Mouse (Mus musculus): Measurements from ENCODE around the gene Hes1. TPM values are rescaled to one million over a fixed set of nuclear protein-coding genes. Genes with fewer than 3 reads are reported as not detected.
A peak's percentile ranks its signal among the peaks of the same experiment; 100 is the strongest.

Gene Hes1
- polyA plus RNA-seq, 1 experiment from 2014 or later = 19.7 TPM

GRCm38 (mm10) chr16:30066184-30066851 lies 2.1 kb downstream of the Hes1 start:
- peak overlapping the region; percentile 70 for H3K9ac ChIP-seq (replicated peaks)
- H3K27me3 ChIP-seq = peaks cover 65% of the 10 kb centered on the region
- H3K36me3 ChIP-seq = no peaks in the 10 kb centered on the region
- H3K27ac ChIP-seq = peak overlapping the region; percentile 70
- peak overlapping the region; percentile 65 for H3K4me3 ChIP-seq (replicated peaks)
- under 1% methylated on average over 38 of the region's 38 CpGs for WGBS
- no peak for ATAC-seq
- peak overlapping the region; percentile 99 for H3K4me2 ChIP-seq (replicated peaks)
- peaks cover 71% of the 10 kb centered on the region for H3K4me1 ChIP-seq (replicated peaks)
- no peaks in the 10 kb centered on the region for H3K9me3 ChIP-seq

GRCm38 (mm10) chr16:30066852-30067301 lies 2.7 kb downstream of the Hes1 start:
- WGBS = under 1% methylated on average over 45 of the region's 46 CpGs
- ATAC-seq = peak; percentile 4; the same call in 1 of the 2 replicates
- Histone ChIP-seq H3K36me3 (no peaks in the 10 kb centered on the region), H3K4me3 (replicated peaks) (peak overlapping the region; percentile 65), H3K9ac (replicated peaks) (peak overlapping the region; percentile 70), H3K4me1 (replicated peaks) (peaks cover 71% of the 10 kb centered on the region), H3K4me2 (replicated peaks) (peak overlapping the region; percentile 99), H3K27ac (peak overlapping the region; percentile 70; the same call in 1 of the 2 replicates), H3K9me3 (no peaks in the 10 kb centered on the region), H3K27me3 (peaks cover 64% of the 10 kb centered on the region)

GRCm38 (mm10) chr16:30068041-30069020 lies 4.1 kb downstream of the Hes1 start:
- 0 out of 2 replicates have a peak overlapping the region, but pooled peaks have one; percentile 28 for H3K9ac ChIP-seq (replicated peaks)
- peak overlapping the region; percentile 20 for H3K4me3 ChIP-seq (replicated peaks)
- ATAC-seq = no peak
- peaks cover 66% of the 10 kb centered on the region for H3K27me3 ChIP-seq
- H3K9me3 ChIP-seq = no peaks in the 10 kb centered on the region
- no peaks in the 10 kb centered on the region for H3K36me3 ChIP-seq
- H3K4me2 ChIP-seq (replicated peaks) = peak overlapping the region; percentile 53
- peaks cover 58% of the 10 kb centered on the region for H3K4me1 ChIP-seq (replicated peaks)
- 2% methylated on average over 34 of the region's 36 CpGs for WGBS
- H3K27ac ChIP-seq = no peak overlapping the region

GRCm38 (mm10) chr16:30069580-30069949 lies 5.4 kb downstream of the Hes1 start:
- Histone ChIP-seq H3K27ac (peak overlapping the region; percentile 79; the same call in 1 of the 2 replicates), H3K4me2 (replicated peaks) (peak overlapping the region; percentile 90), H3K9ac (replicated peaks) (peak overlapping the region; percentile 74), H3K4me3 (replicated peaks) (peak overlapping the region; percentile 48), H3K36me3 (no peaks in the 10 kb centered on the region), H3K27me3 (peaks cover 78% of the 10 kb centered on the region), H3K9me3 (no peaks in the 10 kb centered on the region), H3K4me1 (replicated peaks) (peaks cover 54% of the 10 kb centered on the region)
- 0% methylated on average over 4 of the region's 4 CpGs for WGBS
- ATAC-seq = peak; percentile 4; the same call in 1 of the 2 replicates

GRCm38 (mm10) chr16:30069950-30070770 lies 6.0 kb downstream of the Hes1 start:
- ATAC-seq = peak; percentile 67
- WGBS = under 1% methylated on average over 60 of the region's 82 CpGs
- H3K27me3 ChIP-seq = peaks cover 80% of the 10 kb centered on the region

GRCm38 (mm10) chr16:30070771-30071191 lies 6.6 kb downstream of the Hes1 start:
- H3K36me3 ChIP-seq = no peaks in the 10 kb centered on the region
- peak overlapping the region; percentile 90 for H3K4me2 ChIP-seq (replicated peaks)
- peak overlapping the region; percentile 48 for H3K4me3 ChIP-seq (replicated peaks)
- H3K9me3 ChIP-seq = no peaks in the 10 kb centered on the region
- H3K9ac ChIP-seq (replicated peaks) = peak overlapping the region; percentile 74
- H3K27ac ChIP-seq = peak overlapping the region; percentile 79; the same call in 1 of the 2 replicates
- WGBS = 4% methylated on average over 12 of the region's 12 CpGs
- ATAC-seq = no peak
- peaks cover 78% of the 10 kb centered on the region for H3K27me3 ChIP-seq
- H3K4me1 ChIP-seq (replicated peaks) = peaks cover 44% of the 10 kb centered on the region

More at GRCm38 (mm10) chr16:30069950-30070770, 6.0 kb downstream of the Hes1 start:
- Histone ChIP-seq H3K27ac (peak overlapping the region; percentile 79), H3K4me2 (replicated peaks) (peak overlapping the region; percentile 90), H3K4me3 (replicated peaks) (peak overlapping the region; percentile 48), H3K9ac (replicated peaks) (peak overlapping the region; percentile 74), H3K9me3 (no peaks in the 10 kb centered on the region), H3K36me3 (no peaks in the 10 kb centered on the region), H3K4me1 (replicated peaks) (peaks cover 48% of the 10 kb centered on the region)

GRCm38 (mm10) chr16:30073317-30073716 lies 9.1 kb downstream of the Hes1 start:
- ATAC-seq = no peak
- H3K9ac ChIP-seq (replicated peaks) = no peak overlapping the region
- WGBS = 87% methylated on average over 1 of the region's 1 CpGs
- peaks cover 72% of the 10 kb centered on the region for H3K27me3 ChIP-seq
- no peak overlapping the region for H3K4me2 ChIP-seq (replicated peaks)
- no peak overlapping the region for H3K4me3 ChIP-seq (replicated peaks)
- H3K27ac ChIP-seq = no peak overlapping the region
- no peaks in the 10 kb centered on the region for H3K36me3 ChIP-seq
- no peaks in the 10 kb centered on the region for H3K9me3 ChIP-seq
- peaks cover 23% of the 10 kb centered on the region for H3K4me1 ChIP-seq (replicated peaks)

GRCm38 (mm10) chr16:30081498-30081897 lies 17.3 kb downstream of the Hes1 start:
- Histone ChIP-seq H3K9me3 (no peaks in the 10 kb centered on the region), H3K4me1 (replicated peaks) (no peaks in the 10 kb centered on the region), H3K27me3 (peaks cover 49% of the 10 kb centered on the region), H3K27ac (no peak overlapping the region), H3K36me3 (no peaks in the 10 kb centered on the region), H3K4me3 (replicated peaks) (no peak overlapping the region), H3K4me2 (replicated peaks) (no peak overlapping the region), H3K9ac (replicated peaks) (no peak overlapping the region)
- ATAC-seq = no peak
- 74% methylated on average over 4 of the region's 4 CpGs for WGBS

GRCm38 (mm10) chr16:30081980-30082379 lies 17.8 kb downstream of the Hes1 start:
- no peaks in the 10 kb centered on the region for H3K4me1 ChIP-seq (replicated peaks)
- H3K9ac ChIP-seq (replicated peaks) = no peak overlapping the region
- 0 out of 2 replicates have a peak, but pooled peaks have one; percentile 34 for ATAC-seq
- WGBS = 89% methylated on average over 4 of the region's 4 CpGs
- H3K4me3 ChIP-seq (replicated peaks) = no peak overlapping the region
- no peaks in the 10 kb centered on the region for H3K36me3 ChIP-seq
- no peaks in the 10 kb centered on the region for H3K9me3 ChIP-seq
- H3K4me2 ChIP-seq (replicated peaks) = no peak overlapping the region
- no peak overlapping the region for H3K27ac ChIP-seq
- H3K27me3 ChIP-seq = peaks cover 45% of the 10 kb centered on the region

- no peaks in the 10 kb centered on the region for H3K36me3 ChIP-seq
- H3K9me3 ChIP-seq = no peaks in the 10 kb centered on the region
- no peaks in the 10 kb centered on the region for H3K4me1 ChIP-seq (replicated peaks)
- H3K4me2 ChIP-seq (replicated peaks) = no peak overlapping the region
- H3K27ac ChIP-seq = no peak overlapping the region
- H3K27me3 ChIP-seq = peaks cover 38% of the 10 kb centered on the region
- ATAC-seq = no peak
- no peak overlapping the region for H3K9ac ChIP-seq (replicated peaks)
- 98% methylated on average over 8 of the region's 8 CpGs for WGBS
- no peak overlapping the region for H3K4me3 ChIP-seq (replicated peaks)
Measured at GRCm38 (mm10) chr16:30082965-30083364, 18.8 kb downstream of the Hes1 start.

GRCm38 (mm10) chr16:30083536-30083935 lies 19.4 kb downstream of the Hes1 start:
- H3K27me3 ChIP-seq = peaks cover 34% of the 10 kb centered on the region
- no peak overlapping the region for H3K4me2 ChIP-seq (replicated peaks)

More at GRCm38 (mm10) chr16:30083536-30083935, 19.4 kb downstream of the Hes1 start:
- Histone ChIP-seq H3K4me1 (replicated peaks) (no peaks in the 10 kb centered on the region), H3K9ac (replicated peaks) (no peak overlapping the region), H3K9me3 (no peaks in the 10 kb centered on the region), H3K4me3 (replicated peaks) (no peak overlapping the region), H3K36me3 (no peaks in the 10 kb centered on the region), H3K27ac (no peak overlapping the region)
- 73% methylated on average over 3 of the region's 3 CpGs for WGBS
- ATAC-seq = no peak
